Mouse (Mus musculus) hindbrain, embryonic 10.5 days (tissue): ENCODE data around the gene Soat2. TPM values are rescaled to one million over a fixed set of nuclear protein-coding genes. Genes with fewer than 3 reads are reported as not detected.

ENCODE experiments used
- DNase-seq: peaks from one replicate; pipeline ENCODE4 v3.0.0-alpha.2; 2017; ENCODE audit warnings: low spot score
- H3K27ac ChIP-seq: fragments of 300-500 bp; sonication (generic); 2 replicates; pipeline ENCODE4 v1.5.1; 2016; ENCODE audit warnings: mild to moderate bottlenecking, moderate library complexity
- H3K27me3 ChIP-seq: fragments of 300-500 bp; sonication (generic); 2 replicates; pipeline ENCODE4 v1.6.1; 2016; ENCODE audit warnings: mild to moderate bottlenecking; ENCODE audit not compliant: poor library complexity, insufficient read depth, severe bottlenecking
- H3K36me3 ChIP-seq: fragments of 300-500 bp; sonication (generic); 2 replicates; pipeline ENCODE4 v1.6.1; 2016; ENCODE audit warnings: mild to moderate bottlenecking, moderate library complexity
- H3K4me1 ChIP-seq: fragments of 300-500 bp; sonication (generic); replicated peaks from 2 replicates; pipeline ENCODE4 v1.6.1; 2016; ENCODE audit warnings: mild to moderate bottlenecking
- H3K4me3 ChIP-seq: fragments of 300-500 bp; sonication (generic); 2 replicates; pipeline ENCODE4 v1.5.1; 2016; ENCODE audit warnings: mild to moderate bottlenecking, moderate library complexity
- H3K9me3 ChIP-seq: fragments of 300-500 bp; sonication (generic); 2 replicates; pipeline ENCODE4 v1.6.1; 2016; ENCODE audit warnings: mild to moderate bottlenecking, moderate library complexity
- WGBS: fragments of 180-500 bp; shearing (Covaris S2); methylation state at CpG from one replicate; pipeline ENCODE4 v1.1.7; 2016; 5-methylcytosine and 5-hydroxymethylcytosine counted together
- polyA plus RNA-seq: library from polyadenylated mRNA; unstranded; fragments of >200 nt; fragmentation: Nextera tagmentation; extraction: Ambion mirVana; gene quantifications from 2 replicates; pipeline ENCODE4 v1.2.1, GENCODE M21; 2016

Gene Soat2
- polyA plus RNA-seq, 1 experiment from 2014 or later: 0.38 TPM

- Histone ChIP-seq H3K4me1 (peaks cover 15% of the 10 kb centered on the region; the same call in 1 of the 2 replicates), H3K27ac (no peak overlapping the region), H3K9me3 (no peaks in the 10 kb centered on the region), H3K4me3 (no peak overlapping the region), H3K36me3 (no peaks in the 10 kb centered on the region), H3K27me3 (0 out of 2 replicates have a peak, but pooled peaks cover 8% of the 10 kb centered on the region)
- no peak for DNase-seq
- 62% methylated on average over 3 of the region's 3 CpGs for WGBS
Measured at GRCm38 (mm10) chr15:102163900-102164693, 13.8 kb downstream of the Soat2 start.

- no peak for DNase-seq
- 59% methylated on average over 6 of the region's 6 CpGs for WGBS
- H3K27me3 ChIP-seq: 0 out of 2 replicates have a peak, but pooled peaks cover 5% of the 10 kb centered on the region
- H3K4me1 ChIP-seq: peaks cover 11% of the 10 kb centered on the region; the same call in 1 of the 2 replicates
- H3K27ac ChIP-seq: no peak overlapping the region
- no peaks in the 10 kb centered on the region for H3K9me3 ChIP-seq
- H3K4me3 ChIP-seq: no peak overlapping the region
- no peaks in the 10 kb centered on the region for H3K36me3 ChIP-seq
Measured at GRCm38 (mm10) chr15:102165468-102166100, 15.3 kb downstream of the Soat2 start.

- WGBS: 60% methylated on average over 6 of the region's 6 CpGs
- Histone ChIP-seq H3K36me3 (no peaks in the 10 kb centered on the region), H3K9me3 (no peaks in the 10 kb centered on the region), H3K4me3 (no peak overlapping the region), H3K4me1 (0 out of 2 replicates have a peak, but pooled peaks cover 6% of the 10 kb centered on the region), H3K27me3 (no peaks in the 10 kb centered on the region), H3K27ac (no peak overlapping the region)
- no peak for DNase-seq
Measured at GRCm38 (mm10) chr15:102167620-102168021, 17.3 kb downstream of the Soat2 start.

GRCm38 (mm10) chr15:102169064-102169463 is 18.7 kb downstream of the Soat2 start:
- Histone ChIP-seq H3K27me3 (no peaks in the 10 kb centered on the region), H3K4me3 (no peak overlapping the region), H3K27ac (no peak overlapping the region), H3K9me3 (no peaks in the 10 kb centered on the region), H3K4me1 (0 out of 2 replicates have a peak, but pooled peaks cover 6% of the 10 kb centered on the region), H3K36me3 (no peaks in the 10 kb centered on the region)
- DNase-seq: no peak
- WGBS: 67% methylated on average over 2 of the region's 2 CpGs

GRCm38 (mm10) chr15:102173581-102173980 is 23.3 kb downstream of the Soat2 start:
- 88% methylated on average over 3 of the region's 3 CpGs for WGBS

GRCm38 (mm10) chr15:102175736-102176319 is 25.5 kb downstream of the Soat2 start:
- DNase-seq: no peak

More at GRCm38 (mm10) chr15:102173581-102173980, 23.3 kb downstream of the Soat2 start:
- Histone ChIP-seq H3K9me3 (no peaks in the 10 kb centered on the region), H3K36me3 (peaks cover 8% of the 10 kb centered on the region; the same call in 1 of the 2 replicates), H3K27ac (no peak overlapping the region), H3K4me1 (no peaks in the 10 kb centered on the region), H3K27me3 (no peaks in the 10 kb centered on the region), H3K4me3 (no peak overlapping the region)
- DNase-seq: no peak

GRCm38 (mm10) chr15:102176571-102177316 is 26.4 kb downstream of the Soat2 start:
- H3K4me1 ChIP-seq: no peaks in the 10 kb centered on the region
- no peak for DNase-seq
- WGBS: 92% methylated on average over 7 of the region's 7 CpGs
- H3K36me3 ChIP-seq: peaks cover 16% of the 10 kb centered on the region; the same call in 1 of the 2 replicates
- H3K27me3 ChIP-seq: no peaks in the 10 kb centered on the region
- no peak overlapping the region for H3K4me3 ChIP-seq
- no peaks in the 10 kb centered on the region for H3K9me3 ChIP-seq
- no peak overlapping the region for H3K27ac ChIP-seq

More at GRCm38 (mm10) chr15:102175736-102176319, 25.5 kb downstream of the Soat2 start:
- H3K4me3 ChIP-seq: no peak overlapping the region
- no peak overlapping the region for H3K27ac ChIP-seq
- no peaks in the 10 kb centered on the region for H3K27me3 ChIP-seq
- peaks cover 16% of the 10 kb centered on the region; the same call in 1 of the 2 replicates for H3K36me3 ChIP-seq
- H3K4me1 ChIP-seq: no peaks in the 10 kb centered on the region
- no peaks in the 10 kb centered on the region for H3K9me3 ChIP-seq
- 91% methylated on average over 16 of the region's 16 CpGs for WGBS

GRCm38 (mm10) chr15:102177417-102177816 is 27.1 kb downstream of the Soat2 start:
- H3K36me3 ChIP-seq: peaks cover 16% of the 10 kb centered on the region; the same call in 1 of the 2 replicates
- H3K4me3 ChIP-seq: no peak overlapping the region
- no peak for DNase-seq
- WGBS: 90% methylated on average over 8 of the region's 8 CpGs
- H3K27me3 ChIP-seq: no peaks in the 10 kb centered on the region
- no peaks in the 10 kb centered on the region for H3K4me1 ChIP-seq
- no peaks in the 10 kb centered on the region for H3K9me3 ChIP-seq
- no peak overlapping the region for H3K27ac ChIP-seq

GRCm38 (mm10) chr15:102178279-102178678 is 28.0 kb downstream of the Soat2 start:
- peak; percentile 71 for DNase-seq
- Histone ChIP-seq H3K27ac (no peak overlapping the region), H3K36me3 (peaks cover 16% of the 10 kb centered on the region; the same call in 1 of the 2 replicates), H3K9me3 (no peaks in the 10 kb centered on the region), H3K4me1 (no peaks in the 10 kb centered on the region), H3K27me3 (no peaks in the 10 kb centered on the region), H3K4me3 (no peak overlapping the region)
- 20% methylated on average over 6 of the region's 6 CpGs for WGBS

- Histone ChIP-seq H3K36me3 (peaks cover 21% of the 10 kb centered on the region), H3K27me3 (no peaks in the 10 kb centered on the region), H3K9me3 (no peaks in the 10 kb centered on the region), H3K4me1 (no peaks in the 10 kb centered on the region), H3K27ac (no peak overlapping the region), H3K4me3 (no peak overlapping the region)
- no peak for DNase-seq
- WGBS: 81% methylated on average over 9 of the region's 9 CpGs
Measured at GRCm38 (mm10) chr15:102179106-102179505, 28.8 kb downstream of the Soat2 start.

- 89% methylated on average over 14 of the region's 14 CpGs for WGBS
- H3K27me3 ChIP-seq: no peaks in the 10 kb centered on the region
Measured at GRCm38 (mm10) chr15:102179924-102180323, 29.6 kb downstream of the Soat2 start.

GRCm38 (mm10) chr15:102183076-102183475 is 32.8 kb downstream of the Soat2 start:
- H3K9me3 ChIP-seq: no peaks in the 10 kb centered on the region
- WGBS: 86% methylated on average over 3 of the region's 3 CpGs
- H3K36me3 ChIP-seq: peaks cover 34% of the 10 kb centered on the region
- H3K4me3 ChIP-seq: no peak overlapping the region
- H3K27me3 ChIP-seq: no peaks in the 10 kb centered on the region
- peaks cover 15% of the 10 kb centered on the region for H3K4me1 ChIP-seq
- no peak for DNase-seq
- H3K27ac ChIP-seq: no peak overlapping the region

More at GRCm38 (mm10) chr15:102179924-102180323, 29.6 kb downstream of the Soat2 start:
- no peak for DNase-seq
- H3K27ac ChIP-seq: no peak overlapping the region
- H3K9me3 ChIP-seq: no peaks in the 10 kb centered on the region
- H3K4me1 ChIP-seq: no peaks in the 10 kb centered on the region
- no peak overlapping the region for H3K4me3 ChIP-seq
- H3K36me3 ChIP-seq: peaks cover 20% of the 10 kb centered on the region
